ENCODE assay signal across 12 mouse cellular contexts in the genomic region with DNA sequence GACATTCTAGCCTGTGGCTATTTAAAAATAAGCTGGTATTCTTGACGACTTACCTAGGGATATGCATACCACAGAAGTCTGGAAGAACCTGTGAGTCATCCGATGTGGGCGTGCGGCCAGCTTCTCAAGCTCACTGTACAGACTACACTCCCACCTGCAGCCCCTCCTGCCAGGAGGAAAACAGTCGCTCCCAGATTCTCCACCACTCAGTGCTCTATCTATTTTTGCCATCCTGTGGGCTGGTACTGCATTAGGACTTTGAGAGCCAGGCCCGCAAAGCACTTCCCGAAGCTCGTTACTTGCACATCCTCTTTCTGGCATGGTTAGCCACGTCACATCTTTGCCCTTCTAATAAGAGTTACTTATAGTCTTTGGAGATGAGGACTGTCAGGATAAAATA. TPM values are rescaled to one million over a fixed set of nuclear protein-coding genes. Genes with fewer than 3 reads are reported as not detected.
DNase-seq lines count a peak whose midpoint lies in the region; ATAC-seq and TF ChIP-seq lines count a peak whose summit lies in the region.
"Had no signal": no experiment of that assay in that cellular context is flagged by ENCODE, and none has a peak within 500 bp of the region (broad histone marks: within the 10 kb centered on the region; RNA-seq: fewer than 3 reads in every experiment).

No protein-coding gene starts in this region.

- H3K27ac ChIP-seq in olfactory bulb, adult 2 months (ENCODE audit: insufficient read depth, low read depth, low read length): 0 out of 2 replicates have a peak overlapping the region, but pooled peaks have one; percentile 12
- H3K27ac ChIP-seq in hindbrain, postnatal 0 days: no peak overlapping the region
- H3K27ac ChIP-seq: embryonic facial prominence, embryonic 13.5 days; hindbrain, embryonic 15.5 days had no signal

- H3K9ac ChIP-seq in hindbrain, postnatal 0 days (replicated peaks; ENCODE audit: low read length): no peak overlapping the region
- H3K9ac ChIP-seq: embryonic facial prominence, embryonic 13.5 days; hindbrain, embryonic 15.5 days had no signal

- H3K9me3 ChIP-seq in hindbrain, postnatal 0 days (ENCODE audit: low read length): no peaks in the 10 kb centered on the region
- H3K9me3 ChIP-seq: G1E; hindbrain, embryonic 15.5 days had no signal

- no peaks in the 10 kb centered on the region for H3K27me3 ChIP-seq in hindbrain, postnatal 0 days (ENCODE audit: insufficient read depth, low read length)
- H3K27me3 ChIP-seq: embryonic facial prominence, embryonic 13.5 days; hindbrain, embryonic 15.5 days had no signal

- TF ChIP-seq POLR2A in olfactory bulb, adult 2 months (IDR thresholded peaks at IDR 0.05; ENCODE audit: insufficient read depth, low read depth, low read length): no peak

- H3K4me2 ChIP-seq in hindbrain, postnatal 0 days (ENCODE audit: low read depth, low read length): no peak overlapping the region
- H3K4me2 ChIP-seq: embryonic facial prominence, embryonic 13.5 days; hindbrain, embryonic 15.5 days had no signal

- peak; percentile 78 for DNase-seq in layer of hippocampus, adult 11-12 months (ENCODE audit: low spot score)
- no peak for DNase-seq in layer of hippocampus, adult 9-10 months (ENCODE audit: low spot score)
- DNase-seq in cerebellum, adult 11 months: peak; percentile 27
- DNase-seq in layer of hippocampus, adult 8-10 months (ENCODE audit: low spot score in 2 of 2): peak; percentile 72 to 78
- no peak for DNase-seq in hindbrain, postnatal 0 days (ENCODE audit: low spot score)
- no peak for DNase-seq in spleen, postnatal 14 days (ENCODE audit: low spot score in 2 of 2)
- no peak for DNase-seq in c-Kit-positive CD71-positive TER-119-positive erythroid progenitor cells, embryonic 14.5 days (ENCODE audit: low spot score)

- WGBS in olfactory bulb, adult 2 months: 33% methylated on average over 9 of the region's 9 CpGs
- WGBS in hindbrain, postnatal 0 days: 90% methylated on average over 9 of the region's 9 CpGs

- H3K36me3 ChIP-seq in hindbrain, postnatal 0 days (ENCODE audit: insufficient read depth, low read length): peaks cover 25% of the 10 kb centered on the region

- peaks cover 7% of the 10 kb centered on the region; the same call in 1 of the 2 replicates for H3K4me1 ChIP-seq in olfactory bulb, adult 2 months (ENCODE audit: control insufficient read depth, insufficient read depth, low read length)
- H3K4me1 ChIP-seq in hindbrain, postnatal 0 days (ENCODE audit: insufficient read depth, low read length): no peaks in the 10 kb centered on the region
- H3K4me1 ChIP-seq: embryonic facial prominence, embryonic 13.5 days; hindbrain, embryonic 15.5 days had no signal

- TF ChIP-seq CTCF in olfactory bulb, adult 2 months (IDR thresholded peaks at IDR 0.05; ENCODE audit: insufficient read depth, low read depth, low read length): no peak
- TF ChIP-seq CTCF in hindbrain, postnatal 0 days (IDR thresholded peaks at IDR 0.05; ENCODE audit: low read depth): no peak

- H3K4me3 ChIP-seq in olfactory bulb, adult 2 months (ENCODE audit: insufficient read depth, low read depth, low read length): no peak overlapping the region
- no peak overlapping the region for H3K4me3 ChIP-seq in hindbrain, postnatal 0 days (ENCODE audit: low read length)
- H3K4me3 ChIP-seq: embryonic facial prominence, embryonic 13.5 days; hindbrain, embryonic 15.5 days had no signal

- ATAC-seq in hindbrain, postnatal 0 days: no peak

RNA-seq across cellular contexts. Expression of a gene that starts 32.9 kb away (rescaled TPM):
- 10 to 100 TPM; 27.7 to 34.0 (median 29.0) TPM for total RNA-seq in layer of hippocampus, adult 8-10 months (2022)
- polyA plus RNA-seq in olfactory bulb, adult 2 months (2012; ENCODE audit: insufficient read depth, insufficient read length, low replicate concordance, missing spikeins): 42.4 TPM in 1 of 2 replicates, not detected in the other
- total RNA-seq in hindbrain, postnatal 0 days (2014; rRNA removed): 13.9 and 14.2 TPM in 2 replicates
- polyA plus RNA-seq in hindbrain, postnatal 0 days (2015; fragmentation: Nextera tagmentation; extraction: Ambion mirVana): 2.6 and 2.7 TPM in 2 replicates

RNA-seq across cellular contexts. Expression of a gene that starts 58.6 kb away (rescaled TPM):
- total RNA-seq in layer of hippocampus, adult 8-10 months (2022): under 1 TPM in 2 of 4 experiments, not detected in 2; 0.58 to 0.66 TPM
- polyA plus RNA-seq in olfactory bulb, adult 2 months (2012; ENCODE audit: insufficient read depth, insufficient read length, low replicate concordance, missing spikeins): not detected in 2 replicates
- total RNA-seq in hindbrain, postnatal 0 days (2014; rRNA removed): 0.43 and 1.8 TPM in 2 replicates
- polyA plus RNA-seq in hindbrain, postnatal 0 days (2015; fragmentation: Nextera tagmentation; extraction: Ambion mirVana): 1.8 and 2.2 TPM in 2 replicates
- polyA plus RNA-seq: G1E; liver, embryonic 16.5 days had no signal

Comparison
In these comparisons a context has a peak if more than half of its experiments do, and no peak if none do; other contexts are left out.
1. DNase-seq: peak in layer of hippocampus, adult 11-12 months (single experiment), cerebellum, adult 11 months (single experiment) and layer of hippocampus, adult 8-10 months (2 of 2); none in layer of hippocampus, adult 9-10 months (single experiment), hindbrain, postnatal 0 days (single experiment), spleen, postnatal 14 days (0 of 2) and c-Kit-positive CD71-positive TER-119-positive erythroid progenitor cells, embryonic 14.5 days (single experiment).